In the genomic region with DNA sequence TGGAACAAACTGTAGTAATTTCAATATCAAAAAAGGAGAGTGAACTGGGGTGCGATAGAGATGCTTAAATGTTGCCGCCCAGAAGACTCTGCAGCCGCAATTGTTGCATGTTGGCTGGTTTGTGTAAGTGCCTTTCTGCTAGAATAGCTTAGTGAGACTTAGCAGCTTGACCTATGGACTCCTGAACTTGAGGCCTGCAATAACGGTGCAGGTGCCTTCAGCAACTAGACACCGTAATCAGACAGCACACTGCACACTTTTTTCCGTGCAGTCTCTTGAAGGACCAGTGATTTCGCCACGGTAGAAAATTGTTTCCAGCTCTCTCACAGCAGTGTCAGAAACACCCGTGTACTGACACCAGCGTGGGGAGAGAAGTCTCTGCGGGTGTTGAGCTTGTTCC, we compare ENCODE assay signal across 12 mouse cellular contexts.
"Had no signal": no experiment of that assay in that cellular context is flagged by ENCODE, and none has a peak within 500 bp of the region (broad histone marks: within the 10 kb centered on the region; RNA-seq: fewer than 3 reads in every experiment).

No protein-coding gene starts in this region.

- H3K4me3 ChIP-seq: limb, embryonic 15.5 days; midbrain, embryonic 13.5 days; myocyte; neural tube, embryonic 15.5 days had no signal

- H3K9me3 ChIP-seq: limb, embryonic 15.5 days; midbrain, embryonic 13.5 days; neural tube, embryonic 15.5 days had no signal

- H3K27ac ChIP-seq: limb, embryonic 15.5 days; liver, embryonic 14.5 days; midbrain, embryonic 13.5 days; neural tube, embryonic 15.5 days; stomach, postnatal 0 days had no signal

- H3K4me2 ChIP-seq: limb, embryonic 15.5 days; midbrain, embryonic 13.5 days; neural tube, embryonic 15.5 days had no signal

- ATAC-seq: hindbrain, embryonic 16.5 days; midbrain, embryonic 13.5 days had no signal

- H3K9ac ChIP-seq: limb, embryonic 15.5 days; liver, embryonic 14.5 days; midbrain, embryonic 13.5 days; neural tube, embryonic 15.5 days had no signal

- H3K27me3 ChIP-seq: limb, embryonic 15.5 days; midbrain, embryonic 13.5 days; neural tube, embryonic 15.5 days had no signal

- H3K4me1 ChIP-seq: limb, embryonic 15.5 days had no signal

- DNase-seq: layer of hippocampus, adult 9-11 months; layer of hippocampus, postnatal 36 days; lung, adult 18-20 months; thymus, adult 18-20 months; thymus, postnatal 14 days had no signal
